Mouse (Mus musculus) intestine, postnatal 0 days (tissue): ENCODE measurements around the gene Elf1. TPM values are rescaled to one million over a fixed set of nuclear protein-coding genes. Genes with fewer than 3 reads are reported as not detected.

Experiments
- ATAC-seq: fragments of 200-750 bp; cut with Nextera tagmentation; 2 replicates; pipeline ENCODE4 v1.8.0; 2017; ENCODE audit warnings: mild to moderate bottlenecking, moderate TSS enrichment, moderate library complexity
- H3K27ac ChIP-seq: fragments of 300-500 bp; sonication (generic); 2 replicates; pipeline ENCODE4 v1.5.1; 2014; ENCODE audit warnings: mild to moderate bottlenecking, low read depth, low read length, moderate library complexity
- H3K27me3 ChIP-seq: fragments of 300-500 bp; sonication (generic); replicated peaks from 2 replicates; pipeline ENCODE4 v1.6.1; 2014; ENCODE audit warnings: low read length, mixed read lengths; ENCODE audit not compliant: control insufficient read depth, insufficient read depth
- H3K36me3 ChIP-seq: fragments of 300-500 bp; sonication (generic); 2 replicates; pipeline ENCODE4 v1.6.1; 2014; ENCODE audit warnings: mild to moderate bottlenecking, moderate library complexity; ENCODE audit not compliant: control insufficient read depth, insufficient read depth
- H3K4me1 ChIP-seq: fragments of 300-500 bp; sonication (generic); replicated peaks from 2 replicates; pipeline ENCODE4 v1.6.1; 2014; ENCODE audit warnings: antibody characterized with exemption, low read length, mixed read lengths; ENCODE audit not compliant: control insufficient read depth, insufficient read depth
- H3K4me2 ChIP-seq: fragments of 300-500 bp; sonication (generic); replicated peaks from 2 replicates; pipeline ENCODE4 v1.6.1; 2014; ENCODE audit warnings: low read depth, mild to moderate bottlenecking, moderate library complexity
- H3K4me3 ChIP-seq: fragments of 300-500 bp; sonication (generic); 2 replicates; pipeline ENCODE4 v1.5.1; 2014; ENCODE audit warnings: low read depth, low read length
- H3K9ac ChIP-seq: fragments of 300-500 bp; sonication (generic); 2 replicates; pipeline ENCODE4 v1.6.1; 2014; ENCODE audit warnings: mild to moderate bottlenecking, low read depth, low read length
- H3K9me3 ChIP-seq: fragments of 300-500 bp; sonication (generic); 2 replicates; pipeline ENCODE4 v1.6.1; 2016; ENCODE audit warnings: mixed run types; ENCODE audit not compliant: control insufficient read depth
- CTCF ChIP-seq: sonication (generic); IDR thresholded peaks from 2 replicates; pipeline ENCODE4 v1.5.1; 2016; ENCODE audit warnings: low read depth, mild to moderate bottlenecking, control low read depth, antibody characterized with exemption, moderate library complexity
- WGBS: fragments of 180-500 bp; shearing (Covaris S2); extraction: QIAGEN DNeasy Blood & Tissue Kit; methylation state at CpG from one replicate; pipeline ENCODE4 v1.1.7; 2014; 5-methylcytosine and 5-hydroxymethylcytosine counted together
- polyA plus RNA-seq: library from polyadenylated mRNA; unstranded; fragments of >200 nt; fragmentation: Nextera tagmentation; extraction: Ambion mirVana; gene quantifications from 2 replicates; pipeline ENCODE4 v1.2.1, GENCODE M21; 2015

The Elf1 gene
- polyA plus RNA-seq, 1 experiment from 2014 or later: 19.2 TPM

- ATAC-seq: no peak
- H3K4me1 ChIP-seq: 0 out of 2 replicates have a peak, but pooled peaks cover 3% of the 10 kb centered on the region
- no peak overlapping the region for H3K4me2 ChIP-seq
- H3K27ac ChIP-seq: no peak overlapping the region
- TF ChIP-seq CTCF: no peak
- no peaks in the 10 kb centered on the region for H3K36me3 ChIP-seq
- no peaks in the 10 kb centered on the region for H3K27me3 ChIP-seq
- H3K9ac ChIP-seq: no peak overlapping the region
- H3K9me3 ChIP-seq: no peaks in the 10 kb centered on the region
- no peak overlapping the region for H3K4me3 ChIP-seq
- 46% methylated on average over 1 of the region's 1 CpGs for WGBS
Observed at GRCm38 (mm10) chr14:79511521-79511920, 30.5 kb downstream of the Elf1 start.

- Histone ChIP-seq H3K4me1 (0 out of 2 replicates have a peak, but pooled peaks cover 6% of the 10 kb centered on the region), H3K9me3 (no peaks in the 10 kb centered on the region), H3K4me3 (no peak overlapping the region), H3K27me3 (no peaks in the 10 kb centered on the region), H3K9ac (no peak overlapping the region), H3K27ac (no peak overlapping the region), H3K36me3 (no peaks in the 10 kb centered on the region), H3K4me2 (no peak overlapping the region)
- WGBS: 72% methylated on average over 2 of the region's 2 CpGs
- peak; percentile 46 for TF ChIP-seq CTCF
- ATAC-seq: no peak
Observed at GRCm38 (mm10) chr14:79513951-79514350, 33.0 kb downstream of the Elf1 start.

- peak overlapping the region; percentile 54 for H3K4me2 ChIP-seq
- H3K27me3 ChIP-seq: no peaks in the 10 kb centered on the region
- H3K27ac ChIP-seq: no peak overlapping the region
- ATAC-seq: peak; percentile 92
- H3K9ac ChIP-seq: no peak overlapping the region
- WGBS: 35% methylated on average over 8 of the region's 8 CpGs
- TF ChIP-seq CTCF: no peak
- H3K9me3 ChIP-seq: no peaks in the 10 kb centered on the region
- peak overlapping the region; percentile 31; the same call in 1 of the 2 replicates for H3K4me3 ChIP-seq
- H3K36me3 ChIP-seq: no peaks in the 10 kb centered on the region
- H3K4me1 ChIP-seq: 0 out of 2 replicates have a peak, but pooled peaks cover 6% of the 10 kb centered on the region
Observed at GRCm38 (mm10) chr14:79515100-79515499, 34.1 kb downstream of the Elf1 start.

- peak overlapping the region; percentile 83 for H3K27ac ChIP-seq
- no peak for TF ChIP-seq CTCF
- H3K27me3 ChIP-seq: no peaks in the 10 kb centered on the region
- WGBS: 30% methylated on average over 8 of the region's 8 CpGs
- no peaks in the 10 kb centered on the region for H3K9me3 ChIP-seq
- H3K4me3 ChIP-seq: peak overlapping the region; percentile 31
- peak overlapping the region; percentile 38 for H3K9ac ChIP-seq
- H3K36me3 ChIP-seq: no peaks in the 10 kb centered on the region
- H3K4me2 ChIP-seq: peak overlapping the region; percentile 54
- peak; percentile 95 for ATAC-seq
- H3K4me1 ChIP-seq: 0 out of 2 replicates have a peak, but pooled peaks cover 7% of the 10 kb centered on the region
Observed at GRCm38 (mm10) chr14:79515511-79516242, 34.7 kb downstream of the Elf1 start.

GRCm38 (mm10) chr14:79516243-79516610, 35.2 kb downstream of the Elf1 start:
- no peaks in the 10 kb centered on the region for H3K27me3 ChIP-seq
- H3K4me2 ChIP-seq: peak overlapping the region; percentile 54
- 37% methylated on average over 5 of the region's 5 CpGs for WGBS
- H3K27ac ChIP-seq: peak overlapping the region; percentile 83
- 0 out of 2 replicates have a peak, but pooled peaks cover 6% of the 10 kb centered on the region for H3K4me1 ChIP-seq
- no peak for ATAC-seq
- H3K9ac ChIP-seq: peak overlapping the region; percentile 38
- H3K36me3 ChIP-seq: no peaks in the 10 kb centered on the region
- H3K4me3 ChIP-seq: peak overlapping the region; percentile 31
- TF ChIP-seq CTCF: no peak
- H3K9me3 ChIP-seq: no peaks in the 10 kb centered on the region

- H3K27ac ChIP-seq: peak overlapping the region; percentile 28
- no peaks in the 10 kb centered on the region for H3K36me3 ChIP-seq
- no peaks in the 10 kb centered on the region for H3K27me3 ChIP-seq
- no peak for ATAC-seq
- 0 out of 2 replicates have a peak, but pooled peaks cover 6% of the 10 kb centered on the region for H3K4me1 ChIP-seq
- TF ChIP-seq CTCF: no peak
- peak overlapping the region; percentile 54 for H3K4me2 ChIP-seq
- no peaks in the 10 kb centered on the region for H3K9me3 ChIP-seq
- WGBS: 38% methylated on average over 2 of the region's 2 CpGs
- H3K4me3 ChIP-seq: peak overlapping the region; percentile 31
- no peak overlapping the region for H3K9ac ChIP-seq
Observed at GRCm38 (mm10) chr14:79516751-79517150, 35.8 kb downstream of the Elf1 start.
